In the genomic region with DNA sequence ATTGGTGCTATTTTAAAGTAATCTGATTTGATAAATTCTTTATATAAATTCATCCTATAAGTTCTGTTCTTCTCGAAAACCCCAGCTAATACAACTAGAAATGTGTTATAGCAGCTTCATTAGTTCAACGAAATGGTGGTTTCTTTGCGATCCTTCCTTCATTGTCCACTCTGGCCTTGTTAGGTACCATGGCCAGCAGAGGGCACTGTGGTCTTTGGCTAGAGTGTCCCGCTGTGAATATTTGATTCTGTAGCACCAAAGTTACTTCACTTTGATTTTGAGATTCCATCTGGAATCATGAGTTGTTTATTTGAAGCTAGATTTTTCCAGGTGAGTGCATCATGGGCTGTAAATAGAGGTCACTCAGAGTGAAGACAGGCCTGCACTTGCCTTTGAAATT, we compare ENCODE assay signal across 7 mouse cellular contexts.
DNase-seq lines count a peak whose midpoint lies in the region; ATAC-seq and TF ChIP-seq lines count a peak whose summit lies in the region.

No protein-coding gene starts in this region.

- 52% methylated on average over 4 of the region's 4 CpGs for WGBS in midbrain, embryonic 11.5 days
- 45% methylated on average over 4 of the region's 4 CpGs for WGBS in midbrain, embryonic 15.5 days
- 21% methylated on average over 4 of the region's 4 CpGs for WGBS in lung, adult 2 months
- 36% methylated on average over 4 of the region's 4 CpGs for WGBS in small intestine, adult 2 months

- no peak overlapping the region for H3K4me3 ChIP-seq in midbrain, embryonic 11.5 days (ENCODE audit: low read depth, low read length)
- H3K4me3 ChIP-seq in midbrain, embryonic 15.5 days = no peak overlapping the region
- no peak overlapping the region for H3K4me3 ChIP-seq in lung, adult 2 months (replicated peaks; ENCODE audit: extremely low read depth, low read depth, low read length)
- no peak overlapping the region for H3K4me3 ChIP-seq in small intestine, adult 2 months (ENCODE audit: low read depth, low read length)

- H3K9ac ChIP-seq in midbrain, embryonic 11.5 days (ENCODE audit: low read length) = no peak overlapping the region
- no peak overlapping the region for H3K9ac ChIP-seq in midbrain, embryonic 15.5 days

- H3K4me2 ChIP-seq in midbrain, embryonic 11.5 days = no peak overlapping the region
- H3K4me2 ChIP-seq in midbrain, embryonic 15.5 days = no peak overlapping the region

- H3K36me3 ChIP-seq in midbrain, embryonic 11.5 days (ENCODE audit: control insufficient read depth, insufficient read depth, low read length) = no peaks in the 10 kb centered on the region
- no peaks in the 10 kb centered on the region for H3K36me3 ChIP-seq in midbrain, embryonic 15.5 days (replicated peaks)
- H3K36me3 ChIP-seq in small intestine, adult 2 months (ENCODE audit: control insufficient read depth, insufficient read depth, low read length) = peaks cover 1% of the 10 kb centered on the region; the same call in 1 of the 2 replicates

- peak; percentile 93 for DNase-seq in midbrain, embryonic 11.5 days (ENCODE audit: low spot score, missing footprints)
- peak; percentile 17 for DNase-seq in adrenal gland, adult 8-10 months
- DNase-seq in embryo, embryonic 11 days = peak; percentile 89
- peak; percentile 31 to 75 for DNase-seq in kidney, adult 8-10 months
- DNase-seq in lung, adult 2 months = peak; percentile 66

- no peak for ATAC-seq in midbrain, embryonic 11.5 days (ENCODE audit: low FRiP score)
- no peak for ATAC-seq in midbrain, embryonic 15.5 days (replicated peaks)

- H3K27me3 ChIP-seq in midbrain, embryonic 11.5 days (ENCODE audit: control insufficient read depth, insufficient read depth, low read length) = no peaks in the 10 kb centered on the region
- 0 out of 2 replicates have a peak, but pooled peaks cover 2% of the 10 kb centered on the region for H3K27me3 ChIP-seq in midbrain, embryonic 15.5 days (replicated peaks)
- no peaks in the 10 kb centered on the region for H3K27me3 ChIP-seq in small intestine, adult 2 months (ENCODE audit: control insufficient read depth, insufficient read depth, low read length)

- H3K9me3 ChIP-seq in midbrain, embryonic 11.5 days (ENCODE audit: control insufficient read depth, low read length) = no peaks in the 10 kb centered on the region
- no peaks in the 10 kb centered on the region for H3K9me3 ChIP-seq in midbrain, embryonic 15.5 days

- H3K27ac ChIP-seq in midbrain, embryonic 11.5 days (ENCODE audit: low read depth, low read length) = no peak overlapping the region
- no peak overlapping the region for H3K27ac ChIP-seq in midbrain, embryonic 15.5 days
- no peak overlapping the region for H3K27ac ChIP-seq in small intestine, adult 2 months (ENCODE audit: insufficient read depth, low read depth, low read length)

- no peak for TF ChIP-seq POLR2A in lung, adult 2 months (IDR thresholded peaks at IDR 0.05; ENCODE audit: borderline replicate concordance, extremely low read depth, low read depth, low read length)
- TF ChIP-seq POLR2A in small intestine, adult 2 months (IDR thresholded peaks at IDR 0.05; ENCODE audit: low read depth, low read length) = no peak

- H3K4me1 ChIP-seq in midbrain, embryonic 11.5 days (ENCODE audit: control insufficient read depth, insufficient read depth, low read length) = peaks cover 2% of the 10 kb centered on the region; the same call in 1 of the 2 replicates
- H3K4me1 ChIP-seq in midbrain, embryonic 15.5 days = no peaks in the 10 kb centered on the region
- H3K4me1 ChIP-seq in lung, adult 2 months (ENCODE audit: control insufficient read depth, insufficient read depth, low read length) = no peaks in the 10 kb centered on the region
- H3K4me1 ChIP-seq in small intestine, adult 2 months (ENCODE audit: control insufficient read depth, insufficient read depth, insufficient read length, low read length) = peaks cover 14% of the 10 kb centered on the region; the same call in 1 of the 2 replicates

- peak; percentile 86 for TF ChIP-seq CTCF in lung, adult 2 months (IDR thresholded peaks at IDR 0.05; ENCODE audit: insufficient read depth, low read length)
- peak; percentile 64; the same call in 1 of the 2 replicates for TF ChIP-seq CTCF in small intestine, adult 2 months (IDR thresholded peaks at IDR 0.05; ENCODE audit: extremely low read depth, insufficient read length, insufficient replicate concordance, low read depth, low read length)

Comparison
In these comparisons a context has a peak if more than half of its experiments do, and no peak if none do; other contexts are left out.
1. DNase-seq: peak in every context shown above with its lines; median percentile 93 in midbrain, embryonic 11.5 days; 89 in embryo, embryonic 11 days; 66 in lung, adult 2 months; 53 in kidney, adult 8-10 months; 17 in adrenal gland, adult 8-10 months.